Mouse (Mus musculus): Measurements from ENCODE around the gene Ppp1r10.
A peak's percentile ranks its signal among the peaks of the same experiment; 100 is the strongest.

- peak in 1 of 2 experiments; percentile 49; a peak in 2 of 4 replicates for TF ChIP-seq CTCF (conservative IDR thresholded peaks at IDR 0.05 in 1 of 2, IDR thresholded peaks at IDR 0.05 in 1 of 2; ENCODE audit: low read depth in 2 of 2, low read length in 2 of 2)
- TF ChIP-seq BHLHE40 (IDR thresholded peaks at IDR 0.05; ENCODE audit: low read depth, low read length): no peak
- no peak for TF ChIP-seq USF1 (IDR thresholded peaks at IDR 0.05; ENCODE audit: low read depth, low read length)
- TF ChIP-seq POLR2A (IDR thresholded peaks at IDR 0.05; ENCODE audit: low read depth, low read length): no peak
- TF ChIP-seq GABPA (IDR thresholded peaks at IDR 0.05; ENCODE audit: insufficient replicate concordance, low read depth, low read length): no peak
- no peak for TF ChIP-seq CHD2 (IDR thresholded peaks at IDR 0.05; ENCODE audit: low read length)
- TF ChIP-seq JUND (conservative IDR thresholded peaks at IDR 0.05; ENCODE audit: low read depth, low read length): no peak
- TF ChIP-seq SMC3 (IDR thresholded peaks at IDR 0.05; ENCODE audit: low read depth, low read length): no peak
- TF ChIP-seq RCOR1 (conservative IDR thresholded peaks at IDR 0.05; ENCODE audit: low read depth, low read length): no peak
- no peak for TF ChIP-seq HCFC1 (IDR thresholded peaks at IDR 0.05; ENCODE audit: low read depth, low read length)
- no peak for TF ChIP-seq CHD1 (IDR thresholded peaks at IDR 0.05; ENCODE audit: low read depth, low read length)
- TF ChIP-seq EP300 (IDR thresholded peaks at IDR 0.05; ENCODE audit: low read length): no peak
Observed at GRCm38 (mm10) chr17:35914975-35915374, 1.3 kb upstream of the Ppp1r10 start.

Data from CH12.LX (cell line).